Mouse (Mus musculus) forebrain, embryonic 15.5 days (tissue): ENCODE data around the gene Bbox1. TPM values are rescaled to one million over a fixed set of nuclear protein-coding genes. Genes with fewer than 3 reads are reported as not detected.

Experiments used
- ATAC-seq: fragments of 200-750 bp; cut with Nextera tagmentation; replicated peaks from 2 replicates; pipeline ENCODE4 v1.8.0; 2017; ENCODE audit warnings: mild to moderate bottlenecking, moderate TSS enrichment, moderate library complexity
- H3K27ac ChIP-seq: fragments of 300-500 bp; sonication (generic); replicated peaks from 2 replicates; pipeline ENCODE4 v1.5.1; 2015; ENCODE audit warnings: mild to moderate bottlenecking, inconsistent platforms
- H3K27me3 ChIP-seq: fragments of 300-500 bp; sonication (generic); 2 replicates; pipeline ENCODE4 v1.6.1; 2015; ENCODE audit warnings: inconsistent platforms
- H3K36me3 ChIP-seq: fragments of 300-500 bp; sonication (generic); 2 replicates; pipeline ENCODE4 v1.6.1; 2015; ENCODE audit warnings: mild to moderate bottlenecking, inconsistent platforms
- H3K4me1 ChIP-seq: fragments of 300-500 bp; sonication (generic); 2 replicates; pipeline ENCODE4 v1.6.1; 2015; ENCODE audit warnings: inconsistent platforms
- H3K4me2 ChIP-seq: fragments of 300-500 bp; sonication (generic); replicated peaks from 2 replicates; pipeline ENCODE4 v1.6.1; 2015; ENCODE audit warnings: mild to moderate bottlenecking, inconsistent platforms
- H3K4me3 ChIP-seq: fragments of 300-500 bp; sonication (generic); 2 replicates; pipeline ENCODE4 v1.5.1; 2015; ENCODE audit warnings: mild to moderate bottlenecking, inconsistent platforms
- H3K9ac ChIP-seq: fragments of 300-500 bp; sonication (generic); replicated peaks from 2 replicates; pipeline ENCODE4 v1.6.1; 2015; ENCODE audit warnings: mild to moderate bottlenecking, inconsistent platforms
- H3K9me3 ChIP-seq: fragments of 300-500 bp; sonication (generic); 2 replicates; pipeline ENCODE4 v1.6.1; 2016; ENCODE audit warnings: inconsistent platforms
- WGBS: fragments of 180-500 bp; shearing (Covaris S2); methylation state at CpG from one replicate; pipeline ENCODE4 v1.1.7; 2015; ENCODE audit warnings: mixed read lengths; 5-methylcytosine and 5-hydroxymethylcytosine counted together
- polyA plus RNA-seq: library from polyadenylated mRNA; unstranded; fragments of >200 nt; fragmentation: Nextera tagmentation; extraction: Ambion mirVana; gene quantifications from 2 replicates; pipeline ENCODE4 v1.2.1, GENCODE M21; 2015

The Bbox1 gene
- polyA plus RNA-seq, result 0.04 and 0.11 TPM in 2 replicates

DNA sequence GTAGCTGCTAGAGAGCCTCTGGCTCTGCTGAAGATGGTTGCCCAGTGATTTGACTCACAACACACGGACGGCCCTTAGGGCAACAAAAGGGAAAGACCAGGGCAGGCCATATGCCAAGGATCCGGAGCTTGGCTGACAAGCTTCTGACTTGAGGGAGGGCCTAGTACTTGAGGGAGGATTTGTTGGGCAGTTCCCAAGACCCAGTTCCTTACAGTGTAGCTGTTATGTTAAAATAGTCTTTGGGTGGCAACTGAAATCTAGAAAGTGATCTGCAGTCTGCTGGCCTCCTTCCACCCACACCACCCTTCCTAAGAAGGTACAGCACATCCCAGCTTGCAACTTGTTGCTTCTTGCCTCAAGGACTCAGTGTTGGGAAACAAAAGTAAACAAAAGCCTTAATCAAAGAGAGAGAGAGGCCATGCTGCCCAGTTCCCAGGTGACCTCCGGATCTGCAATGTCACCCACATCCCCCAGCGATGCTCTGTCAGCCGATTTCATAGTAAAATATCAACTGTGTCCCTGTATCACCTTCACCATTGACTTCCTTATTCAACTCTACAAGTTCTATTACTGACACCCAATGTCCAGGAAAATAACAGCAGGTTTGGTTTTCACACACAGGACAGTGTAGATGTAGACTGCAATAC, at the start of gene Bbox1:
Gene Bbox1 (minus strand): TSS at position 52 of the 647 bp plus-strand sequence.
- ATAC-seq, result no peak
- no peaks in the 10 kb centered on the region for H3K27me3 ChIP-seq

DNA sequence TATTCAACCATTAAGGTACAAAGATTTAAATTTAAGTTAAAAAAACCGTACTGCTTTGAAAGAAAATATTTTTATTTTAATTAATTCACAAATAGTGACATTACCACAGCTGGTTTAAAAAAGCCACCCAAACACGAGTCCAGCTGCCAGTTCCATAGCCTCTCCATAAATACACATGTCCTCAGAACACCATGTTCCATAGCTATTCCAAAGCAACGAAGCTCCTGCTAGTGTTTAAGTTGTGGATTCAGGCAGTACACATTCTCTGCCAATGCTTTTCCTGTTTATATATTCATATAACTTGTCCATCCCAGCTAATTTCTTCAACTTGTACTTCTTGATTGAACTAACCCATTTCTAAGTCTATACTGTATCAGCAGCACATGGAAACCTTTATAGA, 49.5 kb upstream of the Bbox1 start:
- ATAC-seq, result no peak

More for the DNA sequence above, at the start of gene Bbox1:
- H3K4me2 ChIP-seq, result no peak within 1 kb of the TSS
- H3K36me3 ChIP-seq, result no peaks in the 10 kb centered on the region
- H3K9me3 ChIP-seq, result no peaks in the 10 kb centered on the region
- H3K9ac ChIP-seq, result no peak within 1 kb of the TSS
- no peak within 1 kb of the TSS for H3K4me3 ChIP-seq
- H3K27ac ChIP-seq, result no peak within 1 kb of the TSS
- WGBS, result 83% methylated on average over 6 of the region's 6 CpGs
- no peaks in the 10 kb centered on the region for H3K4me1 ChIP-seq

DNA sequence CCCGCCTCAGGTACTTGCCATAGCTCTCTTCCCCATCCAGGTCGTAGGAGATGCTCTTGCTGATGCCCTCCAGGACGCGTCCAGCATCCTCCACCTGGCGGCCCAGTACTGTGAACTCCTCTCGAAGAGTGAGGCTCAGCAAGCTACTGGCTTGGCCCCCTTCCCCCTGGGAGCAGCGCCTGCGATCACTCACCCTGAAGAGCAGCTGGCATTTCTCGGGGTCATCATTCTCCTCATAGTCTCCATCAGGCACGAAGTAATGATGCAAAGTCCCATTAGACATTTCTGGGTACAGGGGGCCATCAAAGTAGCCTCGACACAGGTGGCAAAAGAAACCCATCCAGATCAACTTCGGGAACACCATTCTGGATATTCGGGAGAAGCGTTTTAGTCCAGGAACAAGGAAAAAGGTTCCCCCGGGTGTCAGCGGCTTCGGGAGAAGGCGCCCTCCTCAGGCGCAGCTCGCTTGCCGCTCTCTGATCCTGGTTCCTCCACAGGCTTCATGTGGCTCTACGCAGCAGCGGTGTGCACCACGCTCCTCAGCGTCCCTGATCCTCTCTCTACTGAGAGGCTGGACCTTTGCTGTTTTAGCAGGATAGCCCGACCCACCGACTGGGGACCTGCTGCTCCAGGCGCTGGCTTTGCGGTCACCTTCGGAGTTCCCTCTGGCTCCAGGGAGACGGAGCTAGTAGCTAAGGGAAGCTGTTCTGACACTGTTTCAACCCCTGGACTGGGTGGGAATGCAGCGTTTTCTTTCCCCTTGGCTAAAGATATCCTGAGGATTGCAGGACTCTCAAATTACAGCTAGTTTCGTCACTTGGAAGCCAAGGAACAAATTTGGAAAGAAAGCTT, 48.3 kb upstream of the Bbox1 start, which contains the start of gene Fibin:
Gene Fibin (minus strand): TSS at position 752 of the 852 bp plus-strand sequence.
- WGBS, result 3% methylated on average over 33 of the region's 33 CpGs
- Histone ChIP-seq H3K4me2 (peak within 1 kb of the TSS; percentile 79), H3K4me1 (peaks cover 9% of the 10 kb centered on the region; the same call in 1 of the 2 replicates), H3K27me3 (no peaks in the 10 kb centered on the region), H3K9ac (peak within 1 kb of the TSS; percentile 50), H3K36me3 (no peaks in the 10 kb centered on the region), H3K27ac (no peak within 1 kb of the TSS), H3K4me3 (peak within 1 kb of the TSS; percentile 46), H3K9me3 (no peaks in the 10 kb centered on the region)
- ATAC-seq, result peak; percentile 90

More for the DNA sequence above, 49.5 kb upstream of the Bbox1 start:
- Histone ChIP-seq H3K4me3 (no peak overlapping the region), H3K4me1 (peaks cover 9% of the 10 kb centered on the region; the same call in 1 of the 2 replicates), H3K36me3 (no peaks in the 10 kb centered on the region), H3K9ac (no peak overlapping the region), H3K4me2 (no peak overlapping the region), H3K27me3 (no peaks in the 10 kb centered on the region), H3K9me3 (no peaks in the 10 kb centered on the region), H3K27ac (no peak overlapping the region)
- WGBS, result 79% methylated on average over 3 of the region's 3 CpGs

DNA sequence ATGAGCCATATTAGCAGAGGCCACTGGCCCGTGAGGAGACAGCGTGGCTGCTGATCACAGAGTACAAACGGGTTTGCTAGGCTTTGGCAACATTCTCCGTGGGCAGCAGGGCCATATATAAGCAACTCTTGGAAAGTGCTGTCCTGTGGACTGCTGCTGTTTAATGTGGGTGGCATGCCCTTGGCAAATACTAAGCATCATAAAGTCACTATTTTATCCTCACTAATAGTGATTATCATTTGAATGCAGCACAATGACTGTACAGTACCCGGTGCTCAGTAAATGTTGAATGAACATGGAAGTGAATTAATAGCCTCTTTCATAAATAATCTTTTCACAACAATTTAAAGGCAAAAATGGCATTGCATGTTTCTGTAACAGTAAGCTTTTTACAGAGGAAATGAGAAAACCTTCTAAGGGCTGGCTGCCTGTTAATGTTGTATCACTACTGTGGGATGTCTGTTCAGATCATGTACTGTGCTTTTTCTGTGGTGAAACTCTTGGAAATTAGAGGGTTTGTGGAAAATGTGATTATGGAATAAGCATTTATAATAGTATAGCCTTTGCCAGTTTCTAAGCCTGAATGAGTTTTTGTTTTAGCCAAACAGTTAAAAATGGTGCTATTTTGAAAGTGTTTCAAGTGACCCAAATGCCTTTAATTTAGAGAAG, 39.1 kb upstream of the Bbox1 start:
- Histone ChIP-seq H3K9me3 (no peaks in the 10 kb centered on the region), H3K36me3 (no peaks in the 10 kb centered on the region), H3K27ac (no peak overlapping the region), H3K9ac (no peak overlapping the region), H3K4me1 (peaks cover 7% of the 10 kb centered on the region; the same call in 1 of the 2 replicates), H3K27me3 (no peaks in the 10 kb centered on the region), H3K4me2 (no peak overlapping the region), H3K4me3 (no peak overlapping the region)
- no peak for ATAC-seq
- WGBS, result 80% methylated on average over 5 of the region's 5 CpGs

DNA sequence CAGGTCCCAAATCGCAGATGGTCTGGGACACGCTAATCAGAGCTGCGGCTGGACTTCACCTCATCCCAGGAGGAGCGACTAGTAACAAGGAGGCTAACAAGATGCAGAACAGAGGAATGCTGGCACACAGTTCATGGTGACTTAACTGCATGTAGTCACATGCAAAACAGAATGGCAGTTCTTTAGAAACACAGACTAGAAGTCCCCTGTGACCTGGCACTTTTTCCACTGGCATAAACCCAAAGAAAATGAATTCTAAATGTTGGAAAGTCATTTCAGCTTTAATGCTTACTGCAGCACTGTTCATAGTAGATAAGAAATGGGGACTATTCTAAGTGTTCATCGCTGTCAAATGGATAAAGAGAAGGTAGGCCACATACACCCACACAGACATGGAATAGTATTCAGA, 37.5 kb upstream of the Bbox1 start:
- WGBS, result 25% methylated on average over 5 of the region's 5 CpGs
- Histone ChIP-seq H3K4me3 (no peak overlapping the region), H3K9ac (no peak overlapping the region), H3K36me3 (no peaks in the 10 kb centered on the region), H3K27me3 (no peaks in the 10 kb centered on the region), H3K27ac (no peak overlapping the region), H3K4me1 (peaks cover 7% of the 10 kb centered on the region; the same call in 1 of the 2 replicates), H3K4me2 (no peak overlapping the region), H3K9me3 (no peaks in the 10 kb centered on the region)
- ATAC-seq, result 0 out of 2 replicates have a peak, but pooled peaks have one; percentile 51

DNA sequence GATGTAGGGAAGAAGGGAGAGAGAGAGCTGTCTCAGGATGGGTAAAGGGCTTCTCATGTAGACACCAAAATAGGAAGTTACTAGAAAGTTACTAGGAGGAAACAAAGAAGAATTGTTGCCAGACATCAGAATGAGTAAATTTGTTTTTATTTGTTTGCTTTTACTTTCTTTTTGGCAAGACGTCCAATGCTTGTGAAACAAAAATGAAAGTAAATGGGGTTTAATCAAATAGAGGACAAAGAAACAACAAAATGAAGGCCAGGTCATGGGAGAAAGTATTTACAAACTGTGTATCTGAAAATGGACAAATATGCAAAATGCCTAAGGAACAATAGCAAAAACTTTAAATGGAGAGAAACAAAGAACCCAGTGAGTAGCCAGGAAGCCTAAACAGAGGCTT, 37.0 kb upstream of the Bbox1 start:
- H3K27me3 ChIP-seq, result no peaks in the 10 kb centered on the region
- H3K4me2 ChIP-seq, result no peak overlapping the region
- no peak for ATAC-seq
- no peaks in the 10 kb centered on the region for H3K9me3 ChIP-seq
- H3K9ac ChIP-seq, result no peak overlapping the region
- 33% methylated on average over 1 of the region's 1 CpGs for WGBS
- H3K4me3 ChIP-seq, result no peak overlapping the region
- H3K4me1 ChIP-seq, result peaks cover 7% of the 10 kb centered on the region; the same call in 1 of the 2 replicates
- H3K27ac ChIP-seq, result no peak overlapping the region
- no peaks in the 10 kb centered on the region for H3K36me3 ChIP-seq

DNA sequence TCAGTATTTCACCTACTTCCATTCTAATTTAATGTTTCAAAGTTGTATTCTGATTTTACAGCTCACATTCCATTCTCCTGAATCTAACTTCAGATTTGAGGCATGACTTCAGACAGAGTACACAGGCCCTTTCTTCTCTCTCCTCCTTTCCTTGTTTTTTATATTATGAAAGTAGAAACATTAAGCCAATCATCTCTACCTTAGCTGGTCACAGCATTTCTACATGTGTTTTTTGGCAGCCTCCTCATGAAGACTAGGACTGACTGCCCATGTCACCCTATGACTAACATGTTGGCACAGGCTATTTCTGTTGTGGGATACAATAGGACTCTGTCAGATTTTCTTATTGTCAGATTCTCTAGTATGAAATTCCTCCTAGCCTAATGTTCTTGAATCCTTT, 14.6 kb upstream of the Bbox1 start:
- Histone ChIP-seq H3K27ac (no peak overlapping the region), H3K9ac (no peak overlapping the region), H3K4me2 (no peak overlapping the region), H3K4me1 (no peaks in the 10 kb centered on the region), H3K4me3 (no peak overlapping the region), H3K27me3 (no peaks in the 10 kb centered on the region), H3K36me3 (no peaks in the 10 kb centered on the region), H3K9me3 (no peaks in the 10 kb centered on the region)
- ATAC-seq, result no peak

DNA sequence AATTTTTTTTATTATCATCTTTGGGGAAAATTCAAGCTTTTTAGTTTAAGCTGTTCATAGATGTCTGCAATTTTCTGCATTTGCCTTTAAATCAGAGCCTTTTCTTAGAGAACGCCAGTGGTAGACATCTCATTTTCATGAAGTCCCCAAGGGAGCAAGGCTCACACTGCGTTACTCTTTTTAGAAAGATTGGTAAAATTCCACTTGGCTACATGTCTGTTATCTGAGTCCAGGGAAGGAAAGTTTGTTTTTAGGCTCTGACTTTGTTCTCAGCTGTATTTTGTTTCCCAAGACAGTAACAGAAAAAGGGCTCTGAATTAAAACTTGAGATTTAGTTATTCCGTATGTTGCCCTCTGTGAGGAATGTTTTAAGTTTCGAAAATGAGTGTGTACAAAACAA, 5.6 kb upstream of the Bbox1 start:
- Histone ChIP-seq H3K27me3 (no peaks in the 10 kb centered on the region), H3K27ac (no peak overlapping the region), H3K9ac (no peak overlapping the region), H3K4me1 (no peaks in the 10 kb centered on the region), H3K4me2 (no peak overlapping the region), H3K4me3 (no peak overlapping the region), H3K36me3 (no peaks in the 10 kb centered on the region), H3K9me3 (no peaks in the 10 kb centered on the region)
- 86% methylated on average over 4 of the region's 4 CpGs for WGBS
- no peak for ATAC-seq

DNA sequence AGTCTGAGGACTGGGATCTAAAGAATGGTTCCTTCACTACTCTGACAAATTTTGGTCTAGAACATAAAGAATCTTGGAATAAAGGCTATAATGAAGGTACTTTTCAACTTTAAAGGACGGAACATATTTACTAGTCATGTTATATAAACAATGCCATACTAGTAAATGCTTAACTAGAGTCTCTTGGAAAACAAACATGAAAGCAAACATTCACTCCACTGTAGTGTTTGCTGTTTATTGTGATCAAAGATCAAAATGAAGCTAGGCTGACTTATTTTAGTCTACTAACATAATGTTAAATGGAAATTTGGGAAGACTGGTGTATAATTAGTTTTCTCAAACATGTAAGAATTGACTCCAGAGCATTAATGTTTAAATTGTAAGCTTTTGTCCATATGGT, 4.9 kb upstream of the Bbox1 start:
- Histone ChIP-seq H3K36me3 (no peaks in the 10 kb centered on the region), H3K27me3 (no peaks in the 10 kb centered on the region), H3K4me3 (no peak overlapping the region), H3K4me1 (no peaks in the 10 kb centered on the region), H3K9me3 (no peaks in the 10 kb centered on the region), H3K4me2 (no peak overlapping the region), H3K27ac (no peak overlapping the region), H3K9ac (no peak overlapping the region)
- ATAC-seq, result no peak
- WGBS, result 83% methylated on average over 1 of the region's 1 CpGs

DNA sequence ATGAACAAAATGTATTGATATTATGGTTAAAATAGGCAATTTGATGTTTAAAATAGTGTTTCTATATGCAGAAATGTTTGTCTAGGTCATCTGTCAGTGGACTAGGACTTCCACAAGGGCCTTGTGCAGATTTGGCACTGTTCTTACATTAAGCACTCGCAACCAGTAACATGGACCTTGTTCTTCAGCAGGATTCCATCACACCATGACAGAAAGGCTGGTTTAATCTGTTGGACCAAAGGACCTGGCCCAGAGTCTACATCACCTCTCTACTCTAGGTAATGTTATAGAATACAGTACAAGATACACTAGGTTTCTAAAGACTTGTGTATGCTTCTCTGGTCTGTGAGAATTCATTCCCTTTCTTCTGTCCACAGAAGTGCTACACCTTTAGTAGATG, 4.4 kb upstream of the Bbox1 start:
- no peak for ATAC-seq
- Histone ChIP-seq H3K4me3 (no peak overlapping the region), H3K9ac (no peak overlapping the region), H3K4me1 (no peaks in the 10 kb centered on the region), H3K36me3 (no peaks in the 10 kb centered on the region), H3K9me3 (no peaks in the 10 kb centered on the region), H3K27me3 (no peaks in the 10 kb centered on the region), H3K4me2 (no peak overlapping the region), H3K27ac (no peak overlapping the region)
- 90% methylated on average over 1 of the region's 1 CpGs for WGBS

DNA sequence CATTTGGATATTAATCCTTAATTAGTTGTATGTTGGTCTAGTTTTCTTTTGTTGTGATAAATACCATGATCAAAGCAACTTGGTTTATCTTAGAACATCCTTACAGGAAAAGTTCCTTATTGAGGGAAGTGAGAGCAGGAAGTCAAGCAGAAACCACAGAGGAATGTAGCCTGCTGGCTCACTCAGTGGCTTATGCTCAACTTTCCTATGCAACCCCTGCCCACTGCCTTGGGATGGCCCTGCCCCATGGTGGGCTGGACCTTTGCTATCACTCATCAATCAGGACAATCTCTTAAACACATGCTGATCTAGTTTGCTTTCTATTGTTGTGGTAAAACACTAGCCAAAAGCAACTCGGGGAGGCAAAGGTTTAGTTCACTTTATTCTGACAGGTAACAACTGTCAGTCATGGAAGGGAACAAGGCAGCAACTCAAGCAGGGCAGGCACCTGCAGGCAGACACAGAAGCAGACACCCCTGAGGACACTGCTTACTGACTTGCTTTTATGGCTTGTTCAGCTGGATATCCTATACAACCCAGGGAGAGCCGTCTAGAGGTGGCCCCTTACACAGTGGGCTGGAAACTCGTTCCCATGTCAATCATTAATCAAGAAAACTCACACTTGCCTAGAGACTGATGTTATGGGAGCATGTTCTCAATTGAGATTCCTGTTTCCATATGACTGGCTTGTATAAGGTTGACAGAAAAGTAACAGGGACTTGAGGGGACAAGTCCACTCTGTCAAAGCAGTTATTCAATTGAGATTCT, 1.9 kb upstream of the Bbox1 start:
- ATAC-seq, result no peak
- no peaks in the 10 kb centered on the region for H3K36me3 ChIP-seq
- no peaks in the 10 kb centered on the region for H3K4me1 ChIP-seq
- H3K27me3 ChIP-seq, result no peaks in the 10 kb centered on the region
- no peak overlapping the region for H3K4me2 ChIP-seq
- H3K27ac ChIP-seq, result no peak overlapping the region
- H3K4me3 ChIP-seq, result no peak overlapping the region
- no peaks in the 10 kb centered on the region for H3K9me3 ChIP-seq
- no peak overlapping the region for H3K9ac ChIP-seq
- WGBS, result 45% methylated on average over 3 of the region's 3 CpGs
